Mouse (Mus musculus): ENCODE results near the gene Gm21897. TPM values are rescaled to one million over a fixed set of nuclear protein-coding genes. Genes with fewer than 3 reads are reported as not detected.

The Gm21897 gene
- polyA plus RNA-seq (2012; rRNA removed) = not detected in 2 replicates

GRCm38 (mm10) chr16:15317158-15317557 lies at the start of gene Gm21897:
Gene Gm21897, plus strand, starts transcription at chr16:15317458.

Measured in stomach, adult 2 months (tissue).